Mouse (Mus musculus) liver, adult 2 months (tissue): ENCODE results near the gene Grik1. TPM values are rescaled to one million over a fixed set of nuclear protein-coding genes. Genes with fewer than 3 reads are reported as not detected.

Experiments
- DNase-seq: peaks from one replicate; pipeline ENCODE4 v3.0.0-alpha.2; 2011; ENCODE audit warnings: low read depth, low spot score; ENCODE audit errors: extremely low read depth
- H3K27ac ChIP-seq: fragments of 200-500 bp; replicated peaks from 2 replicates; pipeline ENCODE4 v1.5.1; 2012; ENCODE audit warnings: low read depth, mild to moderate bottlenecking, control low read depth, inconsistent platforms, low read length; ENCODE audit not compliant: insufficient read depth
- H3K27me3 ChIP-seq: fragments of 200-500 bp; 2 replicates; pipeline ENCODE4 v1.6.1; 2012; ENCODE audit warnings: mild to moderate bottlenecking, moderate library complexity, low read length, inconsistent platforms; ENCODE audit not compliant: control insufficient read depth, insufficient read depth
- H3K36me3 ChIP-seq: fragments of 200-500 bp; 2 replicates; pipeline ENCODE4 v1.6.1; 2012; ENCODE audit warnings: low read length, inconsistent platforms; ENCODE audit not compliant: control insufficient read depth, insufficient read depth
- H3K4me1 ChIP-seq: fragments of 200-500 bp; 2 replicates; pipeline ENCODE4 v1.6.1; 2011; ENCODE audit warnings: low read length; ENCODE audit not compliant: control insufficient read depth, insufficient read depth
- H3K4me3 ChIP-seq: fragments of 200-500 bp; 2 replicates; pipeline ENCODE4 v1.5.1; 2011; ENCODE audit warnings: low read depth, mild to moderate bottlenecking, control low read depth, low read length, moderate library complexity; ENCODE audit not compliant: insufficient read depth
- H3K79me2 ChIP-seq: fragments of 200-500 bp; 2 replicates; pipeline ENCODE4 v1.6.1; 2012; ENCODE audit warnings: inconsistent platforms, mild to moderate bottlenecking, low read length, moderate library complexity; ENCODE audit not compliant: control insufficient read depth, insufficient read depth
- H3K9ac ChIP-seq: fragments of 200-500 bp; 2 replicates; pipeline ENCODE4 v1.6.1; 2012; ENCODE audit warnings: low read depth, mild to moderate bottlenecking, control low read depth, inconsistent platforms, low read length
- CTCF ChIP-seq: fragments of 200-500 bp; IDR thresholded peaks from 2 replicates; pipeline ENCODE4 v1.5.1; 2011; ENCODE audit warnings: low read depth, low read length, control low read depth
- POLR2A ChIP-seq: fragments of 200-500 bp; IDR thresholded peaks from 2 replicates; pipeline ENCODE4 v1.6.1; 2011; ENCODE audit warnings: low read length, control low read depth; ENCODE audit not compliant: insufficient read depth; ENCODE audit errors: extremely low read depth
- WGBS: fragments of 180-500 bp; shearing (Covaris S2); methylation state at CpG from one replicate; pipeline ENCODE4 v1.1.7; 2018; 5-methylcytosine and 5-hydroxymethylcytosine counted together
- polyA plus RNA-seq: library from polyadenylated mRNA; depleted of rRNA; stranded (reverse); fragments of >200 nt; gene quantifications from 2 replicates; pipeline ENCODE4 v1.2.3, GENCODE M21; 2012; rRNA removed
- total RNA-seq: library from RNA; depleted of rRNA; stranded (reverse); fragments of >200 nt; gene quantifications from 2 replicates; pipeline ENCODE4 v1.2.3, GENCODE M21; 2014; rRNA removed

Grik1 gene
- total RNA-seq (not detected in 2 replicates), polyA plus RNA-seq (not detected in 2 replicates)

GRCm38 (mm10) chr16:88290132-88290772, at the start of gene Grik1:
Gene Grik1 (minus strand): TSS chr16:88290265.
- Histone ChIP-seq H3K4me3 (no peak within 1 kb of the TSS), H3K27ac (no peak within 1 kb of the TSS), H3K9ac (no peak within 1 kb of the TSS), H3K36me3 (no peaks in the 10 kb centered on the region), H3K4me1 (no peaks in the 10 kb centered on the region), H3K27me3 (peaks cover 2% of the 10 kb centered on the region; the same call in 1 of the 2 replicates), H3K79me2 (no peaks in the 10 kb centered on the region)
- no peak for TF ChIP-seq POLR2A
- no peak for TF ChIP-seq CTCF
- no peak for DNase-seq
- WGBS, result 3% methylated on average over 27 of the region's 27 CpGs

DNA sequence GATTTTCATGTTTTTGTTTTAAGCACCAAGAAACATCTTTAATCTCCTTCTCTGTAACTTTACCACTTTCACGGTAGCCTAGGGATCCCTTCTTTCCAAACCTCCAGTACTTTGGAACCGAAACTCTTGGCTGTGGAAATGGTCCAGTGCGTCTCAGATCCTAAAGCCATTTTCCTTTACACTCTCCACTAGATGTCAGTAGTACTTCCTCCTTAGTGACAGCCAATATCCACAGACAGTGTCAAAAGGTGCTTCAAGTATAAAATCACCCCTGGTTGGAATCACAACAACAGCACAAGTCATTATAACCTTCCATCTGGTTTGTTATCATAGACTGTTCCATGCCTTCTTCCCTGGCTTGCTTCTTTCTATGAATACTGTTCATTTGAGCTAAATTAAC, 4.1 kb upstream of the Grik1 start:
- Histone ChIP-seq H3K9ac (no peak overlapping the region), H3K4me1 (no peaks in the 10 kb centered on the region), H3K27ac (no peak overlapping the region), H3K4me3 (no peak overlapping the region), H3K36me3 (no peaks in the 10 kb centered on the region), H3K79me2 (no peaks in the 10 kb centered on the region), H3K27me3 (no peaks in the 10 kb centered on the region)
- DNase-seq, result peak; percentile 0
- no peak for TF ChIP-seq POLR2A
- no peak for TF ChIP-seq CTCF
- WGBS, result 48% methylated on average over 3 of the region's 3 CpGs

DNA sequence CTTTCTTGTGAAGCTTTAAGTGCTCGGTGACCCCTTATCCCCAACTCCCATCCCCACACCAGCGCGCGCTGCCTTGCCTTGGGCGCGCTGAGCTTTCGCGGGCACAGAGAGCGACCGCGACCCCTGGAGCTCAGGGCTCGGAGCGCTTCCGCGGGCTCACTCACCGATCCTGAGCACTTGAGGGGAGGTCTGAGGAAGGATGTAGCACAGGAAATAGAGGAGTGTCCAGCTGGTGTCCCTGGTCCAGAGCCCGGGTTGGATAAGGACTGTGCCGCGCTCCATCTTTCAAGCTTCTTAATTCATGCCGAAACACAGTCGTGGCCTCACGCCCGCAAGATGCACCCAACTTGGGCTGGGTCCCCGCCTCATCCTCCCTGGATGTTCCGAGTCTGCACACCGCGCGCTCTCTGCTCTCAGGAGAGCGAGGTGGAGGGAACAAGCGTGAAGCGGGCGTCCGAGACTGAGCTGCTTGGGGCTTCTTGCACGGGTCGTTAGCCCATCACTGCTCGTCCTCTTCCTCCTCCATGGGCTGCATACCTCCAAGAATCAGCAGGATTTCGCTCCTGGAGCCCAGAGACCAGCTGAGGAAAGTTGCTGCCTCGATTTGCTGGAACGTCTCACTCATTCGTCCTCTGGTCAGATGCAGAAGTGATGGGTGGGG, 514 bp downstream of the Grik1 start:
- TF ChIP-seq POLR2A (no peak), CTCF (no peak)
- H3K4me1 ChIP-seq, result no peaks in the 10 kb centered on the region
- H3K4me3 ChIP-seq, result no peak overlapping the region
- H3K9ac ChIP-seq, result no peak overlapping the region
- DNase-seq, result no peak
- H3K36me3 ChIP-seq, result no peaks in the 10 kb centered on the region
- WGBS, result 2% methylated on average over 40 of the region's 40 CpGs
- no peak overlapping the region for H3K27ac ChIP-seq
- peaks cover 2% of the 10 kb centered on the region; the same call in 1 of the 2 replicates for H3K27me3 ChIP-seq
- no peaks in the 10 kb centered on the region for H3K79me2 ChIP-seq

DNA sequence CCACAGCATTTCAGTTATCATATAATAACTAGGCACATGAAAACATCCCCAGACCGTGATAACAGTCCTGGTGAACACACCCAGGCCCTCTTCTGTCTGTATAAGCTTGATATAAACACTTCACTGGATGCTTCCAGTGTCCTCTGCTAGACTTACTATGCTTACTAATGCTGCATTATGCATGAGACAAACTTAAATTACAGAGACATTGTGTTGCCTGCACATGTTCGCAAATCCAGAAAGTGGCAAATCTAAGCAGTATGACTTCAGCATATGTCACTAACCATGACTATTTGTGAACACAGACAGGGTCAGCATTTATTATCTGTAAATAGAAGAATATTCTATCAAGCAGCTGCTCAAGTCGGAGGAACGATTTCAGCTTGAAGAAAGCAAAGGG, 31.7 kb downstream of the Grik1 start:
- H3K9ac ChIP-seq, result no peak overlapping the region
- H3K27me3 ChIP-seq, result no peaks in the 10 kb centered on the region
- no peak overlapping the region for H3K27ac ChIP-seq
- WGBS, result 81% methylated on average over 4 of the region's 4 CpGs
- no peaks in the 10 kb centered on the region for H3K4me1 ChIP-seq
- H3K36me3 ChIP-seq, result no peaks in the 10 kb centered on the region
- no peaks in the 10 kb centered on the region for H3K79me2 ChIP-seq
- no peak overlapping the region for H3K4me3 ChIP-seq
- DNase-seq, result no peak
- TF ChIP-seq CTCF (no peak), POLR2A (no peak)

DNA sequence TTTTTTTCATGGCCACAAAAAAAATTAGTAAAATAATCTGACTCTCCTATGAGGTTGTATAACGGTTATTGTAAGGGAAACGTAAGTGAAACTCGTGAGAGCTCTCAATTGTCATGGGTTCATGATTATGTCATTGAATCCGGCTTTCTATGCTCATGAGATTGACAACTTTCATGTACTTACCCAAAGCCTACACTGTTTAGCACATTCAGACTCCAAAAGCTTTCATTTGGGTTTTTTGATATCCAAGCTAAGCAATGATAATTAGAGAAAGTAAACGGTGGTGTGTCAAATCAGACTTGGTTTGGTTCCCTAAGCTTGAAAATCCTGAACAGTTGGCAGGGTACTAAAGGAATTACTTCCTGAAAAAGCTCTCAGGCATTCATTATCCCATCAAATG, 33.0 kb downstream of the Grik1 start:
- Histone ChIP-seq H3K9ac (no peak overlapping the region), H3K4me1 (peaks cover 5% of the 10 kb centered on the region; the same call in 1 of the 2 replicates)

DNA sequence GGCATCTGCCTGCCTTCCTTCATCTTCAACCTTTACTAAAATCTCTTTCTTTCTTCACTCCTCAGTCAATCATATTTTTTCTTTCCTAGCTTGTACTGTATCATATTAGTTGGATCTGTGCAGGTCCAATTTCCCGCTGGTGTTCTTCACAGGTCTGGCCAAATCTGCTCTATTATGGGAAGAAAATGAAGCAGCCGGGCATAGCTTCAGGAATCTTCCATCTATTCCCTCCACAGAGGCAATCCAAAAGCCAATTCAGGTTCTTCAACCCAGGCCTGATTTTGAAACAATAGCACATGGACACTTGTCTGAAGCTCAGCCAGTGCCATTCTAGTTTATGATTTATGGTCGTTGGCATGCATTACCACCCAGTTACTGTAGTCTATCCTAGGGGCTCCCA, 34.0 kb downstream of the Grik1 start:
- Histone ChIP-seq H3K9ac (no peak overlapping the region), H3K27ac (no peak overlapping the region), H3K79me2 (no peaks in the 10 kb centered on the region), H3K27me3 (no peaks in the 10 kb centered on the region), H3K4me1 (peaks cover 10% of the 10 kb centered on the region; the same call in 1 of the 2 replicates), H3K36me3 (no peaks in the 10 kb centered on the region), H3K4me3 (no peak overlapping the region)
- 77% methylated on average over 3 of the region's 3 CpGs for WGBS
- DNase-seq, result no peak
- TF ChIP-seq CTCF (no peak), POLR2A (no peak)

More for the DNA sequence above, 33.0 kb downstream of the Grik1 start:
- no peak for DNase-seq
- Histone ChIP-seq H3K4me3 (no peak overlapping the region), H3K79me2 (no peaks in the 10 kb centered on the region), H3K27ac (no peak overlapping the region), H3K27me3 (no peaks in the 10 kb centered on the region), H3K36me3 (no peaks in the 10 kb centered on the region)
- WGBS, result 83% methylated on average over 5 of the region's 5 CpGs
- TF ChIP-seq CTCF (no peak), POLR2A (no peak)
